Mouse (Mus musculus) ES-Bruce4 (cell line): ENCODE results near the gene Tnrc6c.

Experiments
- CTCF ChIP-seq: IDR thresholded peaks from one replicate; pipeline ENCODE4 v1.8.1; 2011; ENCODE audit warnings: low read depth, low read length
- EP300 ChIP-seq: IDR thresholded peaks from 2 replicates; pipeline ENCODE4 v1.6.1; 2011; ENCODE audit warnings: low read depth, low read length; ENCODE audit not compliant: insufficient read depth

- TF ChIP-seq CTCF (no peak), EP300 (no peak)
These were observed 27.5 kb upstream of the Tnrc6c start for GRCm38 (mm10) chr11:117626557-117626956.
